Mouse (Mus musculus) mouse embryonic stem cell (cell line): ENCODE measurements around the gene Irf1.

Experiments used
- in situ Hi-C, 2 experiments: fragments of 300-500 bp; cut with MboI; formaldehyde crosslinking; loops; 1 replicate in 1 of 2; 3 replicates in 1 of 2; pipeline ENCODE4 v1.14.3; 2019 to 2020; ENCODE audit warnings: low sequenced_read_pairs in 2 of 2, low pct_unique_long_range_greater_than_20kb in 1 of 2, mixed read lengths in 1 of 2; ENCODE audit not compliant: unreplicated experiment in 1 of 2

Gene Irf1

GRCm38 (mm10) chr11:53758033-53758432 is 11.8 kb upstream of the Irf1 start:
- in situ Hi-C loops: loop anchor here in 1 of 2 experiments (5.0 kb wide), 1 partner anchor 89 kb away; no protein-coding TSS in a partner anchor

DNA sequence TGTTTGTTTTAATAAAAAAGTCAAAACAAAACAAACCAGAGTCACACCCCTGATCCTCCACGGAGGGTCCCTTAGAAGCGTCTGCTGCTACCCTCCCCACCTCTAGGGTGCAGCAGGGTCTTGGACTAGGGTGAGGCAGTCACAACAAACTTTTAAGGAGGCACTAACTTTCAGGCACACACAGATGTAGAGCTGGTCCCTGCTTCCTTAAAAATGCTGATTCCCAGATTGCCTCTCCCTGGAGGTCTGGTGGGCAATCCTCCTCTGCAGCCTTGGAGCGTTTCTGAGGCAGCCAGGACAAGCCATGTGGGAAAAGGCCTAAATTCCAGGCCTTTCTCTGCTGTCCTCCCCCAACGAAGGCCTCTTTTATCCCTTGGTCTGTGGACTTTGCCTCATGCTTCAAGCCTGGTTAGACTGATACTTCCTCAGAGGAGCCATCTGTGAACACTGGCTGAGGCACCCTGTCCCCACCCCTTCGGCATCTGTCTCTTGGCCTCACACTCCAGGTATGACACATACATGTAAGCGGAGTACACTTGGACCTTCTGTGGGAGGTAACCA is 10.9 kb upstream of the Irf1 start:
- in situ Hi-C loops: loop anchor here in 1 of 2 experiments (5.0 kb wide), 1 partner anchor 88 kb away; no protein-coding TSS in a partner anchor

- in situ Hi-C loops: loop anchor here in 1 of 2 experiments (5.0 kb wide), 1 partner anchor 88 kb away; no protein-coding TSS in a partner anchor
Observed at GRCm38 (mm10) chr11:53759545-53760406, 10.0 kb upstream of the Irf1 start.

- in situ Hi-C loops: no loop called here
Observed at GRCm38 (mm10) chr11:53761284-53761683, 8.5 kb upstream of the Irf1 start.

- in situ Hi-C loops: no loop called here
Observed at GRCm38 (mm10) chr11:53761822-53762221, 8.0 kb upstream of the Irf1 start.

DNA sequence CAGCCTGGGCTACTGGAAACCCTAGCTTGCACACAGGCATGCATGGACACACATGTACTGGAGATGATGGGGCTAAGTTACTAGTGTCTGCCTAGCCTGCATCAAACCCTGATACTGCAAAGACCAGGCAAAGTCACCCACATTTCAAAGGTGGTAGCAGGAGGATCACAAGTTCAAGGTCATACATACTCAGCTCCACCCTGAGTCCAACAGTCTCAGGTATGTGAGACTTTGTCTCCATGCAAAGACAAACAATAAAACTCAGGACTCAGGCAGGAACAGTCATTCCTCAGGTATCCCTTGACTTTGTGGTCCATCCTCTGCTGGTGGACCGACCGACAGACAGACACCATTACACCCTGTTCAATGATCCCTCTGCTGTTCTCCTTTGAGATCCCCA is 7.4 kb upstream of the Irf1 start:
- in situ Hi-C loops: no loop called here

GRCm38 (mm10) chr11:53762827-53763495 is 6.9 kb upstream of the Irf1 start:
- in situ Hi-C loops: no loop called here

- in situ Hi-C loops: no loop called here
Observed at GRCm38 (mm10) chr11:53763496-53764140, 6.2 kb upstream of the Irf1 start.

GRCm38 (mm10) chr11:53764581-53764980 is 5.2 kb upstream of the Irf1 start:
- in situ Hi-C loops: no loop called here

GRCm38 (mm10) chr11:53768422-53769184 is 1.2 kb upstream of the Irf1 start:
- in situ Hi-C loops: no loop called here

DNA sequence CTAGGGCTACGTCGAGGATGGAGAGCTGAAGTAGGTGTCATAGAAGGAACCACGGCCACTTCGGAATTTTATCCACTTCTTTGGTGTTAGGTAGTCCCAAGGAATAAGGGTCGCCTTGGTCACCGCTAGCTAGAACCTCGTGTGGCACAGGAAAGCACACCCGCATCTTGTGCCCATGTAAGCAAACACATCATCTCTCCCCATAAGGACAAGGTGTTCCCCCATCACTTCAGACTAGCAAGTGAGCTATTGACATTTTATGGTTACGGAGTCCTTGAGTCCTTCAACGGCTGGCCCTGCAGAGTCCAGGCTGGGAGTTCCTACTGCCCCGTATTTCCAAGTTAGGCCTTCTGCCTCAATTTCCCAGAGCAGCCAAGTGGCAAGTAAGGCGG is 633 bp upstream of the Irf1 start:
- in situ Hi-C loops: no loop called here

- in situ Hi-C loops: no loop called here
Observed at GRCm38 (mm10) chr11:53770125-53770791, 444 bp downstream of the Irf1 start.

- in situ Hi-C loops: no loop called here
Observed at GRCm38 (mm10) chr11:53771001-53771744, 1.4 kb downstream of the Irf1 start.

GRCm38 (mm10) chr11:53772536-53772935 is 2.7 kb downstream of the Irf1 start:
- in situ Hi-C loops: no loop called here

DNA sequence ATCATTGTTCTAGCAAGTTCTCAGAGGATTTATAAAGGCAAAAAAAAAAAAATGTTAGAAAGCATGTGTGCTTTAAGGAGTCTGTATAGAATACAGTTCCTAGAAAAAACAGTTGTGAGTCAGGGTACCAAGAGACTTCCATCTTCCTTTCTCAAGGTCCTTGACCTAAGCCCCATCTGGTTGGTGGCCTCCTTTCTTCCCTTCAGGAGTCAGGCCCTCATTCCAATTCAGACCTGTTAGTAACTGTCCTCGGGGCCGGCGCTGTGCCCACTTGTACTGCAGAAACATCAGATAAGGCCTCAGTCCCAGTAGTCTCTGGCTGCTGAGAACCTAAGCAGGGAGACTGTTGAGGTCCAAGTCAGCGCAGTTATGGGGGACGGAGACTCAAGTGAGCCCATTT is 3.3 kb downstream of the Irf1 start, which contains the start of gene Gm17334:
Gene Gm17334 (minus strand): TSS at position 101 of the 400 bp plus-strand sequence.
- in situ Hi-C loops: no loop called here

GRCm38 (mm10) chr11:53773641-53774360 is 4.0 kb downstream of the Irf1 start:
- in situ Hi-C loops: no loop called here
